34 mouse cellular contexts compared by ENCODE assay signal in genomic region chr4:55190586-55190985, GRCm38 (mm10).
DNase-seq lines count a peak whose midpoint lies in the region; ATAC-seq lines count a peak whose summit lies in the region.
"Had no signal": no experiment of that assay in that cellular context is flagged by ENCODE, and none has a peak within 500 bp of the region (broad histone marks: within the 10 kb centered on the region; RNA-seq: fewer than 3 reads in every experiment).

No protein-coding gene starts in this region.

- H3K4me2 ChIP-seq in forebrain, embryonic 14.5 days (ENCODE audit: low read length), result no peak overlapping the region
- H3K4me2 ChIP-seq in hindbrain, embryonic 13.5 days, result no peak overlapping the region
- H3K4me2 ChIP-seq: embryonic facial prominence, embryonic 12.5 days; kidney, embryonic 15.5 days; midbrain, embryonic 13.5 days; neural tube, embryonic 13.5 days had no signal

- no peaks in the 10 kb centered on the region for H3K4me1 ChIP-seq in forebrain, embryonic 14.5 days (ENCODE audit: control insufficient read depth, insufficient read depth, low read length)
- peaks cover 7% of the 10 kb centered on the region for H3K4me1 ChIP-seq in forebrain, embryonic 10.5 days
- no peaks in the 10 kb centered on the region for H3K4me1 ChIP-seq in hindbrain, embryonic 13.5 days (replicated peaks)
- H3K4me1 ChIP-seq: embryonic facial prominence, embryonic 12.5 days; hindbrain, embryonic 10.5 days; kidney, embryonic 15.5 days; midbrain, embryonic 13.5 days; neural tube, embryonic 13.5 days had no signal

- no peak overlapping the region for H3K27ac ChIP-seq in forebrain, embryonic 14.5 days (ENCODE audit: low read depth, low read length)
- H3K27ac ChIP-seq in forebrain, embryonic 10.5 days, result no peak overlapping the region
- H3K27ac ChIP-seq in hindbrain, embryonic 13.5 days, result no peak overlapping the region
- H3K27ac ChIP-seq: embryonic facial prominence, embryonic 12.5 days; hindbrain, embryonic 10.5 days; kidney, embryonic 15.5 days; liver, embryonic 14.5 days; macrophage; midbrain, embryonic 13.5 days; neural tube, embryonic 13.5 days had no signal

- H3K9me3 ChIP-seq in forebrain, embryonic 14.5 days (replicated peaks; ENCODE audit: control insufficient read depth, low read length), result no peaks in the 10 kb centered on the region
- H3K9me3 ChIP-seq in forebrain, embryonic 10.5 days, result no peaks in the 10 kb centered on the region
- no peaks in the 10 kb centered on the region for H3K9me3 ChIP-seq in hindbrain, embryonic 13.5 days
- H3K9me3 ChIP-seq: embryonic facial prominence, embryonic 12.5 days; hindbrain, embryonic 10.5 days; kidney, embryonic 15.5 days; midbrain, embryonic 13.5 days; neural tube, embryonic 13.5 days had no signal

- intact Hi-C loops in left cerebral cortex, postnatal 25 days (cut with DNase I), result no loop called here

- 81% methylated on average over 6 of the region's 6 CpGs for WGBS in forebrain, embryonic 14.5 days
- WGBS in forebrain, embryonic 10.5 days, result 90% methylated on average over 6 of the region's 6 CpGs
- 85% methylated on average over 6 of the region's 6 CpGs for WGBS in hindbrain, embryonic 13.5 days

- peak; percentile 40 for DNase-seq in forebrain, embryonic 14.5 days (ENCODE audit: low spot score)
- no peak for DNase-seq in forebrain, embryonic 10.5 days (ENCODE audit: extremely low spot score, low spot score)
- peak; percentile 40 for DNase-seq in layer of hippocampus, adult 11-12 months (ENCODE audit: low spot score)
- no peak for DNase-seq in layer of hippocampus, postnatal 25 days (ENCODE audit: extremely low spot score in 1 of 2, low spot score in 1 of 2)
- DNase-seq in left cerebral cortex, postnatal 25 days (ENCODE audit: low spot score in 2 of 2), result peak; percentile 24 to 65
- DNase-seq in left cerebral cortex, adult 11 months (ENCODE audit: low spot score), result no peak
- DNase-seq in telencephalon, adult 2 months (ENCODE audit: low read depth, low spot score), result peak; percentile 55
- DNase-seq: adrenal gland, adult 2 months; adrenal gland, postnatal 36 days; cerebellum, adult 11 months; cerebellum, adult 9-10 months; embryo, embryonic 11 days; gastrocnemius, postnatal 14 days; heart, postnatal 14 days; kidney, adult 18-20 months; kidney, postnatal 25 days; liver; lung, adult 2 months; lung, postnatal 10 days; right cerebral cortex, postnatal 14 days; spleen, adult 18-20 months; thymus, adult 18-20 months; thymus, postnatal 36 days had no signal

- no peaks in the 10 kb centered on the region for H3K27me3 ChIP-seq in forebrain, embryonic 14.5 days (replicated peaks; ENCODE audit: control insufficient read depth, insufficient read depth, low read length)
- no peaks in the 10 kb centered on the region for H3K27me3 ChIP-seq in forebrain, embryonic 10.5 days (ENCODE audit: poor library complexity, severe bottlenecking)
- no peaks in the 10 kb centered on the region for H3K27me3 ChIP-seq in hindbrain, embryonic 13.5 days
- H3K27me3 ChIP-seq: CH12.LX; embryonic facial prominence, embryonic 12.5 days; kidney, embryonic 15.5 days; midbrain, embryonic 13.5 days; neural tube, embryonic 13.5 days had no signal

- no peaks in the 10 kb centered on the region for H3K36me3 ChIP-seq in forebrain, embryonic 14.5 days (ENCODE audit: control insufficient read depth, insufficient read depth, low read length)
- no peaks in the 10 kb centered on the region for H3K36me3 ChIP-seq in forebrain, embryonic 10.5 days (replicated peaks)
- no peaks in the 10 kb centered on the region for H3K36me3 ChIP-seq in hindbrain, embryonic 13.5 days
- H3K36me3 ChIP-seq: embryonic facial prominence, embryonic 12.5 days; hindbrain, embryonic 10.5 days; kidney, embryonic 15.5 days; midbrain, embryonic 13.5 days; neural tube, embryonic 13.5 days had no signal

- no peak overlapping the region for H3K4me3 ChIP-seq in forebrain, embryonic 14.5 days (ENCODE audit: low read depth, low read length)
- H3K4me3 ChIP-seq in forebrain, embryonic 10.5 days, result no peak overlapping the region
- no peak overlapping the region for H3K4me3 ChIP-seq in hindbrain, embryonic 13.5 days
- H3K4me3 ChIP-seq: embryonic facial prominence, embryonic 12.5 days; hindbrain, embryonic 10.5 days; kidney, embryonic 15.5 days; midbrain, embryonic 13.5 days; neural tube, embryonic 13.5 days had no signal

- no peak overlapping the region for H3K9ac ChIP-seq in forebrain, embryonic 14.5 days (ENCODE audit: low read length)
- no peak overlapping the region for H3K9ac ChIP-seq in hindbrain, embryonic 13.5 days
- H3K9ac ChIP-seq: embryonic facial prominence, embryonic 12.5 days; kidney, embryonic 15.5 days; liver, embryonic 14.5 days; midbrain, embryonic 13.5 days; neural tube, embryonic 13.5 days had no signal

- ATAC-seq in forebrain, embryonic 14.5 days, result no peak
- no peak for ATAC-seq in hindbrain, embryonic 13.5 days (ENCODE audit: low FRiP score)
- ATAC-seq: activated CD4-positive, CD25-positive, alpha-beta regulatory T cell, adult 4 months; hindbrain, embryonic 16.5 days; midbrain, embryonic 13.5 days had no signal

Comparison
In these comparisons a context has a peak if more than half of its experiments do, and no peak if none do; other contexts are left out.
1. DNase-seq: peak in forebrain, embryonic 14.5 days (single experiment), layer of hippocampus, adult 11-12 months (single experiment), left cerebral cortex, postnatal 25 days (2 of 2) and telencephalon, adult 2 months (single experiment); none in forebrain, embryonic 10.5 days (single experiment), layer of hippocampus, postnatal 25 days (0 of 2) and left cerebral cortex, adult 11 months (single experiment).